Mouse (Mus musculus): ENCODE measurements around the gene Cdx4.

The Cdx4 gene

DNA sequence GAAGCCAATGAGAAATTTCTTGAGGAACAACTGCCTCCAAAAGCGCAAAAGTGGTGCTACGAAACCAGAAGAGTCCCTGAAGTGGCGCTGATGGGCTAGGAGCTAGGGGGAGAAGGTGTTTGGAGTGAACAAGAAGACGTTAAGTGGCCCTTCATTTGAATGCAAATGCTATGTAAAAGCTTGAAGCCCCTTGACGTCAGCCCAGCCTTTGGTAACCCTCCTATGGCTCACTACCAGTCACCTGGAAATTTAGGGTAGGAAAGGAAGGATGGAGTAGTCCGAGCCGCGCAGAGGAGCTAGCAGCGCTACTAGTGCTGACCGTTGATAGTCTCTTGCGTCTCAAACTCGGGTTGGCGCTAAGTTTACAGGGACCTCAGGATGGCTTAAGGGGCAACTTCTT lies at the start of gene Cdx4:
Gene Cdx4, plus strand, starts transcription at position 253 of the 400 bp plus-strand sequence.
- no peak for DNase-seq

DNA sequence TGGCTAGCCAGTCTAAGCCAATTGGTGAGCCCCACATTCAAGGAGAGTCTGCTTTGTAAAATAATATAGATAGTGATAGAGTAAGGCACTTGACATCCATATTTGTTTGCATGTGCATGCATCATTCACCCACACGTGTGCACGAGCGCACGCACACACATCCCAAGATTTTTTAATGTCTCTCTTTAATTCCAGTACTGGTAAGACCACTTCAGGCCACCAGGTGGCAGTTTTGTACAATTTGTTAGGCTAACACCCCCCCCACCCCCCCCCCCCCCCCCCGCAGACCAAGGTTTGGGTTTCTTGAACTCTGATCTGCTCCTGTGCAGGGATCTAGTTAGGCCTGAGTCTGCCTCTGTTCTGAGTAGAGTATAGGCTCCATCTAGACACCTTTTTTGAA lies 46.9 kb upstream of the Cdx4 start:
- DNase-seq, result no peak

DNA sequence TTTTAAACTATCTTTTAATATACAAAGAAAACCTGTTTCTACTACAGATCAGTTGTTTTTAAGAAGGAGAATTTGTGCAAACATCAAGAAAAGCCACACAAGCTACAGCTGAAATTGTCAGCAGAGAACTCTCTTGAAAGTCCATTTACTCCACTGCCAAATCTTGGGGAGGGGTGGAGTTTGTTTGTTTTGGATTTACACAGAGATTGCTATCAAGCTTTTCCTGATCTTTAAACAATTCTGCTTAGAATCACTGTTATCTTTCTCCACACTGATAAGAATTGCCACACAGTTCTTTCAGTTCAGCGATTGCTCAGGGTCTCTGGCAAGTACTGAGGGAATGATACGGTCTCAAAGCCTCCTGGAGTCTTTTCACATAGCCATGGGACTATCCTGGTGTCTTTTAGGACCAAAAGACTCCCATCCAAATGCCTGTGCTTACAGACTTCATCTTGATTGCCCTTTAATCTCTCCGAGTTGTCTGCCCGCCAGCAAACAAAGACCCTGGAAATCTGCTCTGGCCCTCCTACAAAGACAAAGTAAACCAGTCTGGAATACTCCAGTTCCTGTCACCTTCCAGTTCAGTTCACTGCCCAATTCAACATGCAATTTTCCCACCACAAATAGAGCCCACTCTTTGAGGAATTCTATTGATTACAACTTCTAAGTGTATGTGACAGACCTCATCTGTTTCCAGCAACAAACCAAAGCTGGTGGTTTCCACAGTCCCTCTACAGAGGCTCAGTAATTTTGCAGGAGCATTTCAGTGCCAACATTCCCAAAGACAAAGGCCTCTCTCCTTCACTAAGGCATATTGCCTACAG lies 34.1 kb upstream of the Cdx4 start:
- no peak for DNase-seq

DNA sequence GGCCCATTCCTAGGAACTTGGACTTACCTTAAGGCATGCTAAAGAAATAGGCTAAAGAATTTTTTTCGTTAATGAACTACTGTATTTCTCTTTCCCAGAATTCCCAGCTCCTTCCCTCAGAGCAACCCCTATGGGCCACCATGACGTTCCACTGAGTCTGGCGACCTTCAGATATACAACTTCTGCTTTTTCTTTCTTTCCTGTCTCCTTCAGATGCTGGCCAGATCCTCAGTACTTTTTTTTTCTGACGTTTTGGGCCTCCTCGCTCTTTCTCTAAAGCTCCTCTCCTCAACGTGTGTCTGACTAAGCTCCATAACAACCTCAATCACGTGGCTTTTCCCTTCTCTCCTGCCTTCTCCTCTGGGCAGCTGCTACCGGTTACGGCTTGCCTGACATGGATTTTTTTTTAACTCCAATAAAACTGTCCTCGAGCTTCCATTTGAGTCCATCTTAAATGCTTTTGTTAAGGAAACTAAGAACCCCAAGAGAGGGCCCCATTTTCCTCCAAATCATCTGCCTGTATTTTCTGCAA lies 33.3 kb upstream of the Cdx4 start:
- no peak for DNase-seq

DNA sequence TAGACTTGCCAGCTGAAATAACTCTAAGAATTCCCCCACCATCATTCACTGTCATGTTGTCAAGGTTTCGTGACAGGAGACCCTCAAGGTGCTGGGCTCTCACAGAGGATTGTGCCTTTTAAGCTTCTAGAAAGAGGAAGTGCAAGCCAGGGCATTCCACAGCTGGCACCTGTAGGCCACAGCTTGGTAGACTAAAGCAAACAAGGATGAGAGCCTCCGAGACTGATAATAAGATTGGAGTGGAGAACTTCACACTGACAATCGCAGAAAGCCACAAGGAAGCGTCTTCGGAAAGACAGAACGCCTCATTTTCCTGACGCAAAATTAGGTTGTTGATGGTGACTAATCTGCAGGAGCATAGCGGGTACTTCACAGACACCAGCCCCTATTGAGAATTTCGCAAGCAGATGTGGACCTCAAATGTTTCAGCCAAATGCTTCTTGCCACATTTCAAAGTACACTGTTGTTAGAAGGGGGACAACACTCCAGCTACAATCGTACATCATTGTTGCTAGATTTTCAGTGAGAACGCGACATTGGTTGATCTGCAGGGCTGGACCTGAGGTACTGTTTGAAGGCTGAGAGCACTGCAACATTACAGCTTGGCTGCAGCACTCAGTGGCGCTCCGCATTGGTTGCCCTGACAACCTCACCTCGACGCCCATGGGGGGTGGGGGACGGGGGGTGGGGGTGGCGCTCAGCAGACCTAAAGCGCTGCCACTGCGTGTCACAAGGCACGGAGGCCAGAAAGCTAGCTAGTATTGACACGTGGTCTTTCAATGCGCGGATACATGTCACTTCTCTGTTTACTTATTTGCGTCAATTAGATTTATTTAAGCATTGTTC lies 32.5 kb upstream of the Cdx4 start:
- no peak for DNase-seq

DNA sequence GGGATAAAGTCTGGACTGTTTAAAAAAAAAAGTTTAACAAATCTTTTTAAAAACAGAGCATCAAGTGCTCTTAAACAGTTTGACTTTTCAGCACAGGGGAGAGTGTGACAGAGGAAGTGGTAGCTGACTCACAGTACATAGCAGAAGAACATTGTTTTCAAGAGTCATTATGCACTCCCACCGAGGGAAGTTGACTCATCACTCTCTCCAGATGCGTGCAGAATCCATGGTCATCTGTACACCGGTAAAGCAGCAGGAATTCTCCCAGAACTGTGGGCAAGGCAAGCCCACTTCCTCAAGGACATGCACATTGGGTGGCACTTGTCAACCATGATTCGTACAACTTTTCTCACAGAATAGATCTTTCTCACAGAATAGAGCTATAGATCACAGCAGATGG lies 22.3 kb upstream of the Cdx4 start:
- no peak for DNase-seq

DNA sequence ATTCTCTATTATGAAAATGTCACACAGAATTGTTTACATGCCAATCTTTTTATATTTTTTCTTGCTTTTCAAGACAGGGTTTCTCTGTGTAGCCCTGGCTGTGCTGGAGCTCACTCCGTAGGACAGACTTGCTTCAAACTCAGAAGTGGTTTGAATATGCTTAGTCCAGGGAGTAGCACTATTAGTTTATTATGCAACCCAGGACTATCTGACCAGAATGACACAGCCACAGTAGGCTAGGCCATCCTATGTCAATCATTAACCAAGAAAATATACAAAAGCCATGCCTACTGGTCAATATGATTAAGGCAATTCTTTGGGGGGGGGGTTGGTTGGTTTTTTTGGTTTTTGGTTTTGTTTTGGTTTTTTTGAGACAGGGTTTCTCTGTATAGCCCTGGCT lies 12.9 kb upstream of the Cdx4 start:
- no peak for DNase-seq

DNA sequence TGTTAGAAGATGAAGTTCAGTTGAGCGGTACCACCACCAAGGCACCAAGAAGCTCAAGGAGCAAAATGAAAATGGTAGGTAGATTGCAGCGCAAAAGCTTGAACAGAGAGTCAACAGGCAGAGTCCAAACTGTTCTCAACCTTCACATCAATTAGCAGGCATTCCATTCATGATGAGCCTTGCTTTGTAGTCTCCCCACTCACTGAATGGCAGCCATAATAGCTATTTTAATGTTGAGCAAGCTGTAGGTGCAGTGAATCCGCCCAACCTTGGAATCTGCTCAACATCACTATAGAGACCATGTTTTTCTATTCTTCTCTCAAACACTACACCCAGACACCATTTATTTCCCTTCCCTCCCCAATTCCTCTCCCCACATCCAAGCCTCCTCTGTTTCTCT lies 9.5 kb upstream of the Cdx4 start:
- no peak for DNase-seq

DNA sequence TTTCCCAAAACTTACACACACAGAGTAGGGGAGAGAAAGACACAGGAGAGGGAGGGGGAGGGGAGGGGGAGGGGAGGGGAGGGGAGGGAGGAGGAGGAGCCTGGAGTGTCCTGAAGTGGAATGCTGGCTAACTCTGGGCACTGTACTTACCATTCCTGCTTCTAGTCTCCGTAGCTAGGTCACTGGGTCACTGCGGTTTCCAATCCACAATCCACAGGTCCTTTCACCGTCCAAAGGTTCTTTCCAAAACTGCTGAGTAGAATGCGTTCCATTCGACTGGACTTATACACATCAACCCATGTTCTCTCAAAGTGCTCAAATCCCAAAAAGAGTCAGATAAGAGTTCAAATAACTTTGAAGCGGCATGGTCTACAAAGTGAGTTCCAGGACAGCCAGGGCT lies 7.1 kb upstream of the Cdx4 start:
- DNase-seq, result no peak

DNA sequence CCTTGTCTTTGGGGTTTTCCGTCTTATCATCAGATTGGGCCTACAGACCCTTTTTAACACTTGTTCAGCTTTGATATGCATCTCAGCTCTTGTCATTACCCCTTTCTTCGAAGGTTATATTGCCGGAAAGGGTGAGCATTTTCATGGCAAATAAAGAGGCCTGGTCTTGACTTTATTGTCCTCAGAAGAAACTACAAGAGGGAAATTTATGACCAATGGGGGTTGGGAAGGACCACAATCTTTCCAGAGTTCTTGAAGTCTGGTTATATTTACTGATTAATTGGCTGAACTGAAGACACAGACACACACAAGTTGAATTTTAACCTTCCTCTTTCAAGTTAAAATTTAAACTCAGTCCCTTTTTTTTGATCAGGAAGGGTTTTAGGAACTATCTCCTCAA lies 4.7 kb downstream of the Cdx4 start:
- no peak for DNase-seq

DNA sequence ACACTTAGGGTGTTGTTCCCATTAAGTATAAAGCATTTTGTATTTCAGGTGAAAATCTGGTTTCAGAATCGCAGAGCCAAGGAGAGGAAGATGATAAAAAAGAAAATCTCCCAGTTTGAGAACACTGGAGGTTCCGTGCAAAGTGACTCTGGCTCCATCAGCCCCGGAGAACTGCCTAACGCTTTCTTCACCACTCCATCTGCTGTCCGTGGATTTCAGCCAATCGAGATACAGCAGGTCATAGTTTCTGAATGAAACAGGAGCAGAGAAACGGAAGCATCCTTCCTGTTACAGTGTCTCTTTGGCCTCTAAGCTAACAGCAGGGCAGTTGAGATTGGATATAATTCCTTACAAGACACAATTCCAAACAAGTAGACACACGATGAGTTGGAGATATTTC lies 8.2 kb downstream of the Cdx4 start:
- peak; percentile 18 for DNase-seq

DNA sequence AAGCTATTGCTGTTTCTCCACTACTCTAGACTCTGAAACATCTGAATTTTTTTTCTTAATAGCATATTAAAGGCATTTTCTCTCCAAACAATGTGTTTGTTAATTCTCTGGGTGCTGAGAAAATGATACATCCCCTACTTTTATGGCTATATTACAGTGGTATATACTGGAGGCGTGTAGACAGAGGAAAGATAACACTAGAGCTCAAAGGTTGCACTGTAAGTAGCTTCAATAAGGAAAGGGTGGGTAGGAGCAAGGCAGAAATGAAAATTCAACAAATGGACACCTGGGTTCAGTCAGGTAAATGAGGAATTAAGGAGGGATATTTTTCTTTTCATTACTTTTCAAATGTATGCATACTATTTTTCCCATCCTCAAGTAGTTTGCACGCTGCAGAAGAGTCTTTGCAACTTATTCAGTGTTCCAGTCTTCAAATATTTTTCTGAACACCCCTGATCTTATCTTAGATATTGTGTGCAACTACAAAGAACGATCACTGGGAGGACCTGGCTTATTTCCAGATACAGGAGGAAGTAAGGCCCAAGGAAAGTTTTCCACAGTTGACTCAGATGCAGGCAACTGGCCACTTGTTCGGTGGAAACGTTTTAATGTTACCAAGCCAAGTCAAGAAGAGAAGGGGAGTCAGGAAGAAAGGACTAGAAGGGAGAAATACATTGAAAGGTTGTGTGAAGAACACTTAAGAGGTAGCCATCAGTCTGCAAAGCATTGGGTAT lies 10.1 kb downstream of the Cdx4 start:
- no peak for DNase-seq

DNA sequence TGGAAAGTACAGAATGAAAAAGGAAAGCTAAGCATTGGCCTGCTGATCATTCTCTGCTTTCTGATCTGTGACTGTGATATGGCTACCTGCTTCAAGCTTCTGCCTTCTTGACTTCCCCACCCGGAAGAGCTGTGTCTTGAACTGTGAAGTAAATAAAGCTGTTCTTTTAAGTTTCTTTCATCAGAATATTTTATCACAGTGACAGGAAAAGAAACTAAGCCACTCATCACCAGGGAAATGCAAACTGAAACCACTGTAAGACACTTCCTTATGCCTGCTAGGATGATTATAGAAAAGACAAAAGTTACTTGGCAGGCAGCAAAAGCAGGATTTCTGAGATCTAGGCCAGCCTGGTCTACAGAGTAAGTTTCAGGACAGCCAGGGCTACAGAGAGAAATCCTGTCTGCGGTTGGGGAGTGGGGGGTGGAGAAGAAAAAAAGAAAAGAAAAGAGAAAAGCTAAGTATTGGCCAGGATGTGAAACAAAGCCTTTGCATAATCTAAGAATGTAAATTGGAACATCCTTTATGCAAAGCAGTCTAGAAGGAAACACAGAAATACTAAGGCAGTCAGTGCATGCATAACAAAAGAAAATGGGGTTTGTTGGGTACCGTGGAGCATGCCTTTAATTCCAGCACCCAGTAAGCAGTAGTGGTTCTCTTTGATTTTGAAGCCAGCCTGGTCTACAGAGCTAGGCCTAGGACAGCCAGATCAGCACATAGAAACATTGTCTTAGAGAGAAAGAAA lies 20.3 kb downstream of the Cdx4 start:
- DNase-seq, result no peak

DNA sequence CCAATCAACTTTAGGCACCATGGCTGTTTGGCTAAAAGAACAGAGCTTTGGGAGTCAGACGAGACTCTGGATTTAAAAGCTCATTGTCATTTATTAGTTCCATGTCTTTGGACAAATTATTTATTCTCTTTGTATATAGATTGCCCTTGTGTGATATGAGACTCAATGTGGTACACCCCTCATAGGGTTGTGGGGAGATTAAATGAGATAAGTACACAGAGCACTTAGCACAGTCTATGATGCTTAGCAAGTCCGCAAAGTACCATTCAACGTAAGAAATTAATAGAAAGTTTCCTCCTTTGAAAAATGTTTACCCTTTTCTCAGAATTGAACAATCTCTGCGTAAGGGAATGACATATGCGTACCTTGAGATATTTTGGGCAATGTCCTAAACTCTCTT lies 34.6 kb downstream of the Cdx4 start:
- DNase-seq, result no peak

DNA sequence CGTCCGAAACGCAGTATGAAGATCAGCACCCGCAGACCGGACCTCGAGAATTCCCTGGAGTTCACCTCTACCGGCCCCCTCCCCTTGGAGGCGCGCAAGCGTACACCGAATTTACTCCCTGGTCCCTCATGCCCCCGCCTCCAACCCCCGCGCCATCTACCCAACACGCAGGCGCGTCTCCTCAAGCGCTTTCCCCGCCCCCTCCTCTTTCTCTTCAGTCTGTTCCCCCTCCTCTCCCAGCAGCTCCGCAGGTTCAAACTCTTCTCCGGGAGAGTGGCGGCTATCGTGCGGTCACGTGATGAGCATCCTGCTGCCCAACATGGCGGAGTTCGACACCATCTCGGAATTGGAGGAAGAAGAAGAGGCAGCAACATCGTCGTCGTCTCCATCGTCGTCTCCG lies 35.1 kb downstream of the Cdx4 start, which contains the start of gene Chic1:
Gene Chic1, plus strand, starts transcription at position 190 of the 400 bp plus-strand sequence.
- peak; percentile 84 for DNase-seq

DNA sequence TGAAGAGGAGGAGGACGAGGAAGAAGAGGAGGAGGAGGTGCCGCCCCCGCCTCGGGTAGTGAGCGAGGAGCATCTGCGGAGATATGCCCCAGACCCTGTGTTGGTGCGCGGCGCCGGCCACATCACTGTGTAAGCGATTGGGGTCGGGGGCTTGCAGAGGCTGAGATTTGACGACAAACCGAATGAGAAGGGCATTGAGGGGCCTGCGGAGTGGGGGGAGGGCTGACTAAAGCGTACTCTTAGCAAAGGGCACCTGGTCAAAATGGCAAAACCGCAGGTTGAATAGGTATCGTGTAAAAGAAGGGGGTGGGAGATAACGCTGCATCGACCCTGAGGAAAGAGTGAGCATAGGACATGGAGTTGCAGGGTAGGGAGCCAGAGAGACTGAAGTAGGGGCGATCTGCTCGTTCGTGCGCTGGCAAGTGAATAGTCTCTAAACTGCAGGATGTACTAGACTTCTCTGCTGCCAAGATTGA lies 35.6 kb downstream of the Cdx4 start:
- no peak for DNase-seq

DNA sequence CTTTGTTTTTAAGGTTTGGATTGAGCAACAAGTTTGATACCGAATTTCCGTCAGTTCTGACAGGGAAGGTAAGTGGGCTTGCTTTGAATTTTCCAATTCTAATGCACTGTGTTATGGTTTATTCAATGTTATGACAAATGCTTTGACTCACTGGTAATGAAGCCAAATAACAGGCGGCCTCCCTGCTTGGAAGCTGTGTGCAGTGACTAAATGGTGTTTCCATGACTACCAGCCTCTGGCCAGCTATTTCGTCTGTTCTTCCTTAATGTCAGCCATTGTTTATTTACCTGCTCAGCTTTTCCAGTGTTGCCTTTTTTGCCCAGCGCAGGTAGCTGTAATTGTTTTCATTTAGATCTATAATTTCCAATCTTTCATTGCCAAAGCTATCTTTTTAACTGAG lies 45.0 kb downstream of the Cdx4 start:
- no peak for DNase-seq

DNA sequence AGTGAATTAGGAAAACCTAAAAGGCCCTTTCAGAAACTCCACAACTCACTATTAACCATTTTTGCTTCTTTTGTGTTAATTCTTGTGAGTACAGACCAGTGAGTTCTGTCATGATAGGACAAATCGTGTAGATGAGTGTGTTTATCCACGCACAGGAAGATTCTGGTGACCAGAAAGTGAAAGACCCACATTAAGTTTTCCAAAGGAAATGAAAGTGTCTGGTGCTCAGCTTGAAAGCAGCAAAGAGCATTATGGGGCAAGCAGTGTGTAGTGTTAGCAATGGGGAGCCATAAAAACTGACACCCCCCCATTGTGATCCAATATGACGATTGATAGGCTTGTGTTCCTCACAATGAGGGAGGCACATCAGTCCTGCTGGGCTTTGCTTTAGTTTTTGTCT lies 47.5 kb downstream of the Cdx4 start:
- DNase-seq, result no peak

DNA sequence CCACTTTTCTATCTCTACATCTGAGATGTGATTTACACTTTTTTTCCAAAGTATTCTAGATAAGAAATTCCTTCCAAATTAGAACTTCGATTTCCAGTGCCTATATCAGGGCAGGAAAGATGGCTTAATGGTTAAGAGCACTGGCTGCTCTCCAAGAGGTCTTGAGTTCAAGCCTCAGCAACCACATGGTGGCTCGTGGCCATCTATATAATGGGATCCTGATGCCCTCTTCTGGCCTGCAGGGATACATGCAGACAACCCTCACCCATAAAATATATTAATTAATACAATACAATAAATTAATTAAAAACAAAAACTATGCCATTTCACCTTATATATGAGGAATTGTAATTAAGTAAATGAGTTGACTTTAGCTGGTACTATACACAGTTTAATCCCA lies 50.0 kb downstream of the Cdx4 start:
- DNase-seq, result no peak

DNA sequence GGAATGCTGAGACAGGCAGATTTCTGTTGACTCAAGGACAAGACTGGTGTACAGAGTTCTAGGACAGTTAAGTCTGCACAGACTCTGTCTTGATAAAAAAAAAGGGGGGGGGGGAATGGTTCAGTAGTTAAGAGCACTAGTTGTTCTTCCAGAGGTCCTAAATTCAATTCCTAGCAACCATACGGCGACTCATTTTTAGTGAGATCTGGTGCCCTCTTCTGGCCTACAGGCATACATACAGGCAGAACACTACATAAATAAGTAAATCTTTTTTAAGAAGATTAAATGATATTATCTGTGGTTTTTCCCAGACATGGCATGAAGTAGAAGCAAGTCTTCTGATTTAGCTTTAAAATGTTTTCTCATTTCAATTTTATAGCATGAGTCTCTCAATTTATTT lies 50.4 kb downstream of the Cdx4 start:
- no peak for DNase-seq

DNA sequence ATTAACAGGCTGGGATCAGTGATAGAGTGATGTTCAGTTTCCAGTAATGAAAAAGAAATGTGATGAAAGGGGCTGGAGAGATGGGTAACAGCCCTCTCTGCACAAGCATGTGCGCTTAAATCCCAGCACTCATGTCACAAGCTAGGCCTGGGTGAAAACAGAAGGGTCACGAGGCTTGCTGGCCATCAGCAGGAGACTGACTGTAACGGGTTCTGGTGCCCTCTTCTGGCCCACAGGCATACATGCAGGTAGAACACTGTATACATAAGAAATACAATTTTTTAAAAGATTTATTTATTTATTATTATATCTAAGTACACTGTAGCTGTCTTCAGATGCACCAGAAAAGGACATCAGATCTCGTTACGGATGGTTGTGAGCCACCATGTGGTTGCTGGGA lies 53.1 kb downstream of the Cdx4 start:
- peak; percentile 15 for DNase-seq
